Mouse (Mus musculus) adrenal gland, adult 2 months (tissue): ENCODE results near the gene Grwd1. TPM values are rescaled to one million over a fixed set of nuclear protein-coding genes. Genes with fewer than 3 reads are reported as not detected.

Experiments
- polyA plus RNA-seq: library from polyadenylated mRNA; depleted of rRNA; stranded (reverse); fragments of >200 nt; gene quantifications from 2 replicates; pipeline ENCODE4 v1.2.3, GENCODE M21; 2012; rRNA removed
- total RNA-seq, 2 experiments: library from RNA; stranded (reverse); gene quantifications; 2 replicates each; pipeline ENCODE4 v1.2.3; 2021

Gene Grwd1
- total and polyA plus RNA-seq, 3 experiments: 26.9 to 30.1 (median 27.4) TPM

Other genes starting within 250 kb of the Grwd1 start
- not detected for gene Fgf21, start 215.5 kb downstream of the Grwd1 start, total RNA-seq
- 0.15 and 0.16 TPM in 2 replicates for gene Fgf21, start 215.5 kb downstream of the Grwd1 start, polyA plus RNA-seq
- gene Fut1, start 213.7 kb downstream of the Grwd1 start, total RNA-seq: not detected
- not detected in 2 replicates for gene Fut1, start 213.7 kb downstream of the Grwd1 start, polyA plus RNA-seq
- under 1 TPM; 0.28 to 0.29 TPM for gene Izumo1, start 209.1 kb downstream of the Grwd1 start, total RNA-seq
- 0.65 and 0.89 TPM in 2 replicates for gene Izumo1, start 209.1 kb downstream of the Grwd1 start, polyA plus RNA-seq
- gene Rasip1, start 203.5 kb downstream of the Grwd1 start, total RNA-seq: 10 to 100 TPM; 13.5 to 20.6 TPM
- 42.9 and 56.4 TPM in 2 replicates for gene Rasip1, start 203.5 kb downstream of the Grwd1 start, polyA plus RNA-seq
- 1 to 10 TPM; 3.0 to 5.8 TPM for gene Mamstr, start 191.0 kb downstream of the Grwd1 start, total RNA-seq
- 5.1 and 5.8 TPM in 2 replicates for gene Mamstr, start 191.0 kb downstream of the Grwd1 start, polyA plus RNA-seq
- gene Fut2, start 164.6 kb downstream of the Grwd1 start, total RNA-seq: under 1 TPM in 1 of 2 experiments, not detected in 1; 0.09 TPM
- gene Fut2, start 164.6 kb downstream of the Grwd1 start, polyA plus RNA-seq: not detected in 2 replicates
- gene Ntn5, start 146.9 kb downstream of the Grwd1 start, total RNA-seq: under 1 TPM in 1 of 2 experiments, not detected in 1; 0.31 TPM
- 0.40 and 0.86 TPM in 2 replicates for gene Ntn5, start 146.9 kb downstream of the Grwd1 start, polyA plus RNA-seq
- gene Sec1, start 136.5 kb downstream of the Grwd1 start, total RNA-seq: under 1 TPM; 0.29 to 0.41 TPM
- gene Sec1, start 136.5 kb downstream of the Grwd1 start, polyA plus RNA-seq: 0.57 and 0.58 TPM in 2 replicates
- 10 to 100 TPM; 10.9 to 18.6 TPM for gene Car11, start 131.1 kb downstream of the Grwd1 start, total RNA-seq
- 30.0 and 38.2 TPM in 2 replicates for gene Car11, start 131.1 kb downstream of the Grwd1 start, polyA plus RNA-seq
- 100 to 1,000 TPM in 1 of 2 experiments, 10 to 100 TPM in 1; 54.3 to 225 TPM for gene Dbp, start 125.9 kb downstream of the Grwd1 start, total RNA-seq
- gene Dbp, start 125.9 kb downstream of the Grwd1 start, polyA plus RNA-seq: 569 and 796 TPM in 2 replicates
- gene Rpl18, start 115.5 kb downstream of the Grwd1 start, total RNA-seq: 1,000 to 10,000 TPM in 1 of 2 experiments, 100 to 1,000 TPM in 1; 972 to 1,050 TPM
- 1,143 and 1,258 TPM in 2 replicates for gene Rpl18, start 115.5 kb downstream of the Grwd1 start, polyA plus RNA-seq
- 10 to 100 TPM; 38.9 to 39.5 TPM for gene Sphk2, start 112.9 kb downstream of the Grwd1 start, total RNA-seq
- 90.9 and 92.5 TPM in 2 replicates for gene Sphk2, start 112.9 kb downstream of the Grwd1 start, polyA plus RNA-seq
- gene Fam83e, start 109.7 kb downstream of the Grwd1 start, total RNA-seq: under 1 TPM; 0.72 to 0.86 TPM
- gene Fam83e, start 109.7 kb downstream of the Grwd1 start, polyA plus RNA-seq: 0.86 and 2.0 TPM in 2 replicates
- gene Spaca4, start 105.1 kb downstream of the Grwd1 start, total RNA-seq: not detected
- not detected in 2 replicates for gene Spaca4, start 105.1 kb downstream of the Grwd1 start, polyA plus RNA-seq
- 1 to 10 TPM; 6.2 to 8.6 TPM for gene Lmtk3, start 47.2 kb downstream of the Grwd1 start, total RNA-seq
- gene Lmtk3, start 47.2 kb downstream of the Grwd1 start, polyA plus RNA-seq: 38.0 and 61.3 TPM in 2 replicates
- 1 to 10 TPM in 1 of 2 experiments, under 1 TPM in 1; 0.49 to 2.0 TPM for gene Sult2b1, start 46.3 kb downstream of the Grwd1 start, total RNA-seq
- 1.6 and 2.9 TPM in 2 replicates for gene Sult2b1, start 46.3 kb downstream of the Grwd1 start, polyA plus RNA-seq
- gene Cyth2, start 16.4 kb downstream of the Grwd1 start, total RNA-seq: 100 to 1,000 TPM; 127 to 129 TPM
- 147 and 170 TPM in 2 replicates for gene Cyth2, start 16.4 kb downstream of the Grwd1 start, polyA plus RNA-seq
- gene Kcnj14, start 6.2 kb downstream of the Grwd1 start, total RNA-seq: under 1 TPM in 1 of 2 experiments, not detected in 1; 0.20 TPM
- 0.70 and 1.8 TPM in 2 replicates for gene Kcnj14, start 6.2 kb downstream of the Grwd1 start, polyA plus RNA-seq
- 100 to 1,000 TPM; 128 to 147 TPM for gene Kdelr1, start 41.8 kb upstream of the Grwd1 start, total RNA-seq
- gene Kdelr1, start 41.8 kb upstream of the Grwd1 start, polyA plus RNA-seq: 235 and 251 TPM in 2 replicates
- gene Grin2d, start 47.4 kb upstream of the Grwd1 start, total RNA-seq: under 1 TPM; 0.40 to 0.97 TPM
- gene Grin2d, start 47.4 kb upstream of the Grwd1 start, polyA plus RNA-seq: 4.0 and 4.2 TPM in 2 replicates
- not detected for gene Syngr4, start 65.8 kb upstream of the Grwd1 start, total RNA-seq
- gene Syngr4, start 65.8 kb upstream of the Grwd1 start, polyA plus RNA-seq: 0.90 and 0.98 TPM in 2 replicates
- gene Tmem143, start 66.0 kb upstream of the Grwd1 start, total RNA-seq: 10 to 100 TPM; 60.8 to 65.3 TPM
- 173 and 207 TPM in 2 replicates for gene Tmem143, start 66.0 kb upstream of the Grwd1 start, polyA plus RNA-seq
- gene Emp3, start 90.5 kb upstream of the Grwd1 start, total RNA-seq: 100 to 1,000 TPM; 327 to 620 TPM
- 855 and 1,123 TPM in 2 replicates for gene Emp3, start 90.5 kb upstream of the Grwd1 start, polyA plus RNA-seq
- 10 to 100 TPM; 13.3 to 68.3 TPM for gene Ccdc114, start 93.1 kb upstream of the Grwd1 start, total RNA-seq
- gene Ccdc114, start 93.1 kb upstream of the Grwd1 start, polyA plus RNA-seq: 19.2 and 23.9 TPM in 2 replicates
- under 1 TPM; 0.14 to 0.66 TPM for gene Abcc6, start 199.4 kb upstream of the Grwd1 start, total RNA-seq
- 0.19 and 0.30 TPM in 2 replicates for gene Abcc6, start 199.4 kb upstream of the Grwd1 start, polyA plus RNA-seq
- 10 to 100 TPM; 58.7 to 65.3 TPM for gene Nomo1, start 202.8 kb upstream of the Grwd1 start, total RNA-seq
- gene Nomo1, start 202.8 kb upstream of the Grwd1 start, polyA plus RNA-seq: 25.1 and 34.3 TPM in 2 replicates